Mouse (Mus musculus) MEL (cell line): ENCODE results near the gene Majin.

ENCODE experiments used
- CHD1 ChIP-seq: IDR thresholded peaks from 2 replicates; pipeline ENCODE4 v1.6.1; 2012; ENCODE audit warnings: low read depth, mild to moderate bottlenecking, inconsistent platforms, low read length, improper control_type of control experiment
- CTCF ChIP-seq, 3 experiments: IDR thresholded peaks in 2 of 3; conservative IDR thresholded peaks in 1 of 3; 2 replicates each; pipeline ENCODE4 v1.5.1; 2011 to 2012; ENCODE audit warnings: low read length in 3 of 3, low read depth in 2 of 3, mild to moderate bottlenecking in 2 of 3, improper control_type of control experiment in 1 of 3, inconsistent platforms in 1 of 3, mixed read lengths in 1 of 3, moderate library complexity in 1 of 3; ENCODE audit not compliant: control insufficient read depth in 1 of 3, insufficient read depth in 1 of 3, poor library complexity in 1 of 3, severe bottlenecking in 1 of 3
- EP300 ChIP-seq, 2 experiments: IDR thresholded peaks; 2 replicates each; pipeline ENCODE4 v1.6.1; 2011; ENCODE audit warnings: improper control_type of control experiment in 2 of 2, low read length in 2 of 2, low read depth in 1 of 2, mild to moderate bottlenecking in 1 of 2
- MAFK ChIP-seq: IDR thresholded peaks from 2 replicates; pipeline ENCODE4 v1.6.1; 2011; ENCODE audit warnings: low read depth, mild to moderate bottlenecking, low read length, improper control_type of control experiment, borderline replicate concordance
- MAX ChIP-seq: IDR thresholded peaks from 2 replicates; pipeline ENCODE4 v1.6.1; 2011; ENCODE audit warnings: low read length, improper control_type of control experiment
- POLR2A ChIP-seq, 2 experiments: IDR thresholded peaks; 2 replicates each; pipeline ENCODE4 v1.6.1; 2011 to 2012; ENCODE audit warnings: low read length in 2 of 2, mild to moderate bottlenecking in 2 of 2, control low read depth in 1 of 2, improper control_type of control experiment in 1 of 2, low read depth in 1 of 2, moderate library complexity in 1 of 2; ENCODE audit not compliant: control insufficient read depth in 1 of 2, insufficient read depth in 1 of 2, poor library complexity in 1 of 2
- RAD21 ChIP-seq: IDR thresholded peaks from 2 replicates; pipeline ENCODE4 v1.6.1; 2011; ENCODE audit warnings: mild to moderate bottlenecking, low read depth, low read length, improper control_type of control experiment
- TCF12 ChIP-seq: IDR thresholded peaks from 2 replicates; pipeline ENCODE4 v1.6.1; 2014; ENCODE audit warnings: low read depth, mild to moderate bottlenecking, inconsistent platforms, low read length, improper control_type of control experiment, moderate library complexity
- USF1 ChIP-seq: IDR thresholded peaks from 2 replicates; pipeline ENCODE4 v1.6.1; 2014; ENCODE audit warnings: low read depth, mild to moderate bottlenecking, inconsistent platforms, low read length, improper control_type of control experiment, moderate library complexity
- ZC3H11A ChIP-seq: IDR thresholded peaks from 2 replicates; pipeline ENCODE4 v1.6.1; 2012; ENCODE audit warnings: low read depth, mild to moderate bottlenecking, inconsistent platforms, low read length, improper control_type of control experiment
- ZNF384 ChIP-seq: IDR thresholded peaks from 2 replicates; pipeline ENCODE4 v1.6.1; 2012; ENCODE audit warnings: low read depth, mild to moderate bottlenecking, inconsistent platforms, low read length, improper control_type of control experiment

- TF ChIP-seq ZC3H11A (no peak), MAX (no peak), POLR2A (IDR thresholded peaks at IDR 0.05; ENCODE audit: control insufficient read depth in 1 of 2, insufficient read depth in 1 of 2, low read depth in 1 of 2, low read length in 2 of 2, poor library complexity in 1 of 2) (no peak), ZNF384 (no peak), USF1 (no peak), EP300 (IDR thresholded peaks at IDR 0.05; ENCODE audit: low read depth in 1 of 2, low read length in 2 of 2) (no peak), TCF12 (no peak), CTCF (IDR thresholded peaks at IDR 0.05 in 2 of 3, conservative IDR thresholded peaks at IDR 0.05 in 1 of 3; ENCODE audit: control insufficient read depth in 1 of 3, insufficient read depth in 1 of 3, low read depth in 2 of 3, low read length in 3 of 3, poor library complexity in 1 of 3, severe bottlenecking in 1 of 3) (no peak), MAFK (no peak), CHD1 (no peak), RAD21 (no peak)
These were observed 34.4 kb downstream of the Majin start for GRCm38 (mm10) chr19:6218606-6219005.
